Mouse (Mus musculus) ES-Bruce4 (cell line): ENCODE data around the gene Atp2b4.

Source experiments
- CTCF ChIP-seq: IDR thresholded peaks from one replicate; pipeline ENCODE4 v1.8.1; 2011; ENCODE audit warnings: low read depth, low read length
- EP300 ChIP-seq: IDR thresholded peaks from 2 replicates; pipeline ENCODE4 v1.6.1; 2011; ENCODE audit warnings: low read depth, low read length; ENCODE audit not compliant: insufficient read depth
- POLR2A ChIP-seq: IDR thresholded peaks from one replicate; pipeline ENCODE4 v1.8.1; 2011; ENCODE audit warnings: low read length; ENCODE audit not compliant: insufficient read depth

- TF ChIP-seq CTCF (no peak), EP300 (no peak), POLR2A (no peak)
These were observed at the start of gene Atp2b4 for GRCm38 (mm10) chr1:133800948-133801393.
